Mouse (Mus musculus): Measurements from ENCODE around the gene Epm2a. TPM values are rescaled to one million over a fixed set of nuclear protein-coding genes. Genes with fewer than 3 reads are reported as not detected.

Epm2a gene
- total RNA-seq, 4 experiments from 2014 or later, result 29.9 to 36.0 (median 31.1) TPM

- DNase-seq (ENCODE audit: low spot score in 2 of 2), result no peak
Measured at GRCm38 (mm10) chr10:11429059-11429812, 86.0 kb downstream of the Epm2a start.

- DNase-seq (ENCODE audit: low spot score in 2 of 2), result no peak
Measured at GRCm38 (mm10) chr10:11436961-11437360, 93.8 kb downstream of the Epm2a start.

- no peak for DNase-seq (ENCODE audit: low spot score in 2 of 2)
Measured at GRCm38 (mm10) chr10:11438461-11438860, 95.3 kb downstream of the Epm2a start.

GRCm38 (mm10) chr10:11439342-11439741, 96.1 kb downstream of the Epm2a start:
- DNase-seq (ENCODE audit: low spot score in 2 of 2), result no peak

- DNase-seq (ENCODE audit: low spot score in 2 of 2), result peak; percentile 77 to 91
Measured at GRCm38 (mm10) chr10:11449556-11450305, 106.5 kb downstream of the Epm2a start.

- no peak for DNase-seq (ENCODE audit: low spot score in 2 of 2)
Measured at GRCm38 (mm10) chr10:11452537-11452936, 109.3 kb downstream of the Epm2a start.

- DNase-seq (ENCODE audit: low spot score in 2 of 2), result no peak
Measured at GRCm38 (mm10) chr10:11457445-11457844, 114.2 kb downstream of the Epm2a start.

- DNase-seq (ENCODE audit: low spot score in 2 of 2), result no peak
Measured at GRCm38 (mm10) chr10:11491956-11492355, 148.8 kb downstream of the Epm2a start.

Other genes starting within 250 kb of the Epm2a start
- 10 to 100 TPM; 34.7 to 46.1 (median 40.1) TPM for gene Shprh, start 194.0 kb upstream of the Epm2a start, total RNA-seq (2022)
- 10 to 100 TPM; 10.3 to 12.6 (median 11.0) TPM for gene Fbxo30, start 62.1 kb upstream of the Epm2a start, total RNA-seq (2022)

Data from layer of hippocampus, adult 8-10 months (tissue).